Mouse (Mus musculus) hindbrain, embryonic 13.5 days (tissue): ENCODE data around the gene Vwf. TPM values are rescaled to one million over a fixed set of nuclear protein-coding genes. Genes with fewer than 3 reads are reported as not detected.

Source experiments
- ATAC-seq: fragments of 200-750 bp; cut with Nextera tagmentation; 2 replicates; pipeline ENCODE4 v1.8.0; 2017; ENCODE audit warnings: moderate TSS enrichment; ENCODE audit not compliant: low FRiP score
- H3K27ac ChIP-seq: fragments of 300-500 bp; sonication (generic); 2 replicates; pipeline ENCODE4 v1.5.1; 2015; ENCODE audit warnings: inconsistent platforms, mild to moderate bottlenecking, moderate library complexity
- H3K27me3 ChIP-seq: fragments of 300-500 bp; sonication (generic); 2 replicates; pipeline ENCODE4 v1.6.1; 2015; ENCODE audit warnings: mild to moderate bottlenecking, inconsistent platforms
- H3K36me3 ChIP-seq: fragments of 300-500 bp; sonication (generic); 2 replicates; pipeline ENCODE4 v1.6.1; 2015; ENCODE audit warnings: mild to moderate bottlenecking, inconsistent platforms
- H3K4me1 ChIP-seq: fragments of 300-500 bp; sonication (generic); replicated peaks from 2 replicates; pipeline ENCODE4 v1.6.1; 2015; ENCODE audit warnings: inconsistent platforms
- H3K4me2 ChIP-seq: fragments of 300-500 bp; sonication (generic); 2 replicates; pipeline ENCODE4 v1.6.1; 2015; ENCODE audit warnings: inconsistent platforms, mild to moderate bottlenecking, moderate library complexity
- H3K4me3 ChIP-seq: fragments of 300-500 bp; sonication (generic); 2 replicates; pipeline ENCODE4 v1.5.1; 2015; ENCODE audit warnings: mild to moderate bottlenecking, inconsistent platforms
- H3K9ac ChIP-seq: fragments of 300-500 bp; sonication (generic); 2 replicates; pipeline ENCODE4 v1.6.1; 2015; ENCODE audit warnings: mild to moderate bottlenecking, inconsistent platforms
- H3K9me3 ChIP-seq: fragments of 300-500 bp; sonication (generic); 2 replicates; pipeline ENCODE4 v1.6.1; 2016; ENCODE audit warnings: inconsistent platforms
- WGBS: fragments of 180-500 bp; shearing (Covaris S2); methylation state at CpG from one replicate; pipeline ENCODE4 v1.1.7; 2015; 5-methylcytosine and 5-hydroxymethylcytosine counted together
- polyA plus RNA-seq: library from polyadenylated mRNA; unstranded; fragments of >200 nt; fragmentation: Nextera tagmentation; extraction: Ambion mirVana; gene quantifications from 2 replicates; pipeline ENCODE4 v1.2.1, GENCODE M21; 2015

Gene Vwf
- polyA plus RNA-seq, 1 experiment from 2014 or later = 8.0 TPM

DNA sequence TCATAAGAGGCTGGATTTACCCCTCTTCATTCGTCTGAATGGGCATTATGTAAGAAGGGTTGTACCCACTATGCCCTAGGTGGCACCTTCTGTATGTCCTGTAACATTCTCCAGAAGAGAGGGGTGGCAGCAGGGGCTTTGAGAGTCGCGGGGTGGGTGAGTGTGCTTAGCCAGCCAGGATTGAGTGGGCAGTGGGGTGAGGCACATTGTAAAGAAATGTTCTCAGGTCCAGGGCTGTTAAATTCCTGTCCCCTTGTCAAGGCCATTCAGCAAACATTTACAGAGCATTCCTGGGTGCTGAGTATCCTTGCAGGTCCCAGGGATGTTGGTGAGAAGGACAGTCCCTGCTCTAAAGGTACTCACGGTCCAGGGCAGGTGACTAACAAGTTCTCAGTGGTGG lies 7.0 kb downstream of the Vwf start:
- no peaks in the 10 kb centered on the region for H3K27me3 ChIP-seq
- no peak for ATAC-seq
- no peaks in the 10 kb centered on the region for H3K4me1 ChIP-seq
- no peaks in the 10 kb centered on the region for H3K36me3 ChIP-seq
- 83% methylated on average over 4 of the region's 4 CpGs for WGBS
- no peak overlapping the region for H3K27ac ChIP-seq
- H3K9ac ChIP-seq = no peak overlapping the region
- no peaks in the 10 kb centered on the region for H3K9me3 ChIP-seq
- H3K4me2 ChIP-seq = no peak overlapping the region
- H3K4me3 ChIP-seq = no peak overlapping the region

- Histone ChIP-seq H3K4me2 (no peak overlapping the region), H3K27me3 (no peaks in the 10 kb centered on the region), H3K9ac (no peak overlapping the region), H3K4me1 (no peaks in the 10 kb centered on the region), H3K36me3 (no peaks in the 10 kb centered on the region), H3K4me3 (no peak overlapping the region), H3K27ac (no peak overlapping the region), H3K9me3 (no peaks in the 10 kb centered on the region)
- WGBS = 84% methylated on average over 8 of the region's 8 CpGs
- ATAC-seq = no peak
Observed at GRCm38 (mm10) chr6:125558831-125559230, 12.3 kb downstream of the Vwf start.

DNA sequence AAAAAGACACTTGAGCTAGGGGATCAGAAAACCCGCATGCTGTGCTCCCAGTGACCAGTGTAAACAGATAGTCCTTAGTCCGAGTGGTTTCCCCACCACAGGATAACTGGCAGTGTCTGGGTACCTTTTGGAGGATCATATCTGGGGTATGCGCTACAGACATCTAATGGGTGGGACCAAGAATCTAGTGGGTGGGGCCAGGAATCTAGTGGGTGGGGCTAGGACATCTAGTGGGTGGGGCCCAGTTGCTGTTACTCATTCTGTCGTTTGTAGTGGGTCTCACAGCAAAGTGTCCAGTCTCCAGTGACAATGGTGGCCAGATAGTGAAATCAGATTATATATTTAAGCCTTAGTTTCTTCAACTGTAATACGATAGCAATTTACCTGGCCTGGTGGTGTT lies 14.5 kb downstream of the Vwf start:
- Histone ChIP-seq H3K27ac (no peak overlapping the region), H3K4me3 (no peak overlapping the region), H3K4me2 (no peak overlapping the region), H3K9me3 (no peaks in the 10 kb centered on the region), H3K4me1 (no peaks in the 10 kb centered on the region), H3K27me3 (no peaks in the 10 kb centered on the region), H3K9ac (no peak overlapping the region), H3K36me3 (no peaks in the 10 kb centered on the region)
- no peak for ATAC-seq
- 80% methylated on average over 5 of the region's 5 CpGs for WGBS

GRCm38 (mm10) chr6:125561521-125561920 lies 14.9 kb downstream of the Vwf start:
- ATAC-seq = no peak
- WGBS = 83% methylated on average over 2 of the region's 2 CpGs

GRCm38 (mm10) chr6:125564812-125565281 lies 18.3 kb downstream of the Vwf start:
- ATAC-seq = no peak
- no peaks in the 10 kb centered on the region for H3K4me1 ChIP-seq
- no peak overlapping the region for H3K27ac ChIP-seq
- H3K36me3 ChIP-seq = no peaks in the 10 kb centered on the region
- no peaks in the 10 kb centered on the region for H3K27me3 ChIP-seq
- H3K4me2 ChIP-seq = no peak overlapping the region
- no peak overlapping the region for H3K9ac ChIP-seq
- H3K4me3 ChIP-seq = no peak overlapping the region
- 80% methylated on average over 7 of the region's 7 CpGs for WGBS
- no peaks in the 10 kb centered on the region for H3K9me3 ChIP-seq

More at GRCm38 (mm10) chr6:125561521-125561920, 14.9 kb downstream of the Vwf start:
- Histone ChIP-seq H3K9ac (no peak overlapping the region), H3K27me3 (no peaks in the 10 kb centered on the region), H3K4me3 (no peak overlapping the region), H3K4me1 (no peaks in the 10 kb centered on the region), H3K4me2 (no peak overlapping the region), H3K36me3 (no peaks in the 10 kb centered on the region), H3K27ac (no peak overlapping the region), H3K9me3 (no peaks in the 10 kb centered on the region)

DNA sequence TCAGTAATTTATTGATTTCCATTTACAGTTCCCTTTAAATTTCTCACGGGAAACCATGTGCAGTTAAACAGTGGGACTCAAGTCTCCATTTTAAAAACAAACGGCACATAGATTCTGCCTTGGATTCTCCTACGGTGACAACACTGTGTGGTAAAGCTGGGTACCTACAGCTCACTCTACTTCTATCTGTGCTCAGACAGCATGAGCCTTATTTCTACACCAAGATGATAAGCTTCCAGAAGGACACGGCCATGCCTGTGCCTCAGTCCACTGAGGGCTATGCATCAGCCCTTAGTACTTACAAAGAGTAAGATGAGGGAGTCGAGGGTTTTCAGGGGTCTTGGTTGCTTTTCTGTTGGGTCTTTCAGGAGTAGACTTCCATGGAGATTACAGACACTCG lies 18.8 kb downstream of the Vwf start:
- Histone ChIP-seq H3K4me3 (no peak overlapping the region), H3K27me3 (no peaks in the 10 kb centered on the region), H3K4me1 (no peaks in the 10 kb centered on the region), H3K9ac (no peak overlapping the region), H3K4me2 (no peak overlapping the region), H3K9me3 (no peaks in the 10 kb centered on the region), H3K36me3 (no peaks in the 10 kb centered on the region), H3K27ac (no peak overlapping the region)
- no peak for ATAC-seq
- 89% methylated on average over 6 of the region's 6 CpGs for WGBS

- Histone ChIP-seq H3K9me3 (no peaks in the 10 kb centered on the region), H3K36me3 (no peaks in the 10 kb centered on the region), H3K27me3 (no peaks in the 10 kb centered on the region), H3K4me1 (no peaks in the 10 kb centered on the region), H3K4me3 (no peak overlapping the region), H3K9ac (no peak overlapping the region), H3K27ac (no peak overlapping the region), H3K4me2 (no peak overlapping the region)
- ATAC-seq = no peak
- WGBS = 92% methylated on average over 3 of the region's 3 CpGs
Observed at GRCm38 (mm10) chr6:125566656-125567055, 20.1 kb downstream of the Vwf start.

- H3K27ac ChIP-seq = no peak overlapping the region
- H3K4me2 ChIP-seq = no peak overlapping the region
- H3K4me3 ChIP-seq = no peak overlapping the region
- H3K4me1 ChIP-seq = peaks cover 12% of the 10 kb centered on the region
- 95% methylated on average over 2 of the region's 2 CpGs for WGBS
- no peaks in the 10 kb centered on the region for H3K36me3 ChIP-seq
- no peak overlapping the region for H3K9ac ChIP-seq
- no peaks in the 10 kb centered on the region for H3K27me3 ChIP-seq
- no peaks in the 10 kb centered on the region for H3K9me3 ChIP-seq
- no peak for ATAC-seq
Observed at GRCm38 (mm10) chr6:125568381-125568780, 21.8 kb downstream of the Vwf start.

GRCm38 (mm10) chr6:125572291-125573188 lies 26.0 kb downstream of the Vwf start:
- Histone ChIP-seq H3K36me3 (no peaks in the 10 kb centered on the region), H3K4me3 (peak overlapping the region; percentile 24), H3K27ac (peak overlapping the region; percentile 19), H3K9ac (no peak overlapping the region; the same call in 1 of the 2 replicates), H3K9me3 (no peaks in the 10 kb centered on the region), H3K4me2 (peak overlapping the region; percentile 51), H3K4me1 (peaks cover 18% of the 10 kb centered on the region), H3K27me3 (no peaks in the 10 kb centered on the region)
- WGBS = 43% methylated on average over 18 of the region's 18 CpGs
- ATAC-seq = peak; percentile 47

DNA sequence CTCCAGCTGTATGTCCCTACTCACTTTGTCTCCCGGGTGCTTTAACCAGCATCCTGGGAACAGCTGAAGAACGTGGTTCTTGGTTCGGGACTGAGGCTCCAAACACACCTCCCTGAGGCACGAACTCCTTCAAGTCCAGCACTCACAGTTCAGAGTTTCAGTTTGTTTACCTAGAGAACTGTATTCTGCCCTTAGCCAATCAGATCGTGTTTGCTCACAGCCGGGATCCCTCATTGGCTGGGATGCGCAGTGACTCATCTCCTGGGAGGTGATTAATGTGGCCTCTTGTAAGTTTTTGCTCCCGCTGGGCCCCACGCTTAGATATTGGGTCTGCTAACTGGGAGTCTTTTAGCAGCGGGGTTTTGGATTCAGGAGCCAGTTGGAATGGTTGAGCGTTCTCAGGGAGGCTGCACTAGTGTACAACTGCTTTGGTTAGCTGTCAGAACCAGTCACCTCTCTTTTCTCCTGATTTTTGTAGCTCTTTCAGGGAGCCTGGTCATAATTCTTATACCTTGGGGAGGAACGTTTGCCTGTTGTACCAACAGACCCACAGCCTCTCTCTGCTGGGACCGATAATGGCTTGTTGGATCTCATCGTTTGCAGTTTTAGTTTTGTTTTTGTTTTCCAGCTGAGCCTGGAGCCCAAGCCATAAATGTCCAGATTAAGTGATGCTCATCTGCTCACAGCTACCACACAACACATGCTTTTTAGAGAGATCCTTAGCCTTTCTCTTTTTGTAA lies 26.8 kb downstream of the Vwf start:
- H3K27me3 ChIP-seq = no peaks in the 10 kb centered on the region
- peak overlapping the region; percentile 24 for H3K4me3 ChIP-seq
- WGBS = 7% methylated on average over 14 of the region's 14 CpGs
- peak; percentile 87 for ATAC-seq
- no peaks in the 10 kb centered on the region for H3K9me3 ChIP-seq
- 0 out of 2 replicates have a peak overlapping the region, but pooled peaks have one; percentile 19 for H3K27ac ChIP-seq
- H3K4me1 ChIP-seq = peaks cover 23% of the 10 kb centered on the region
- no peak overlapping the region; the same call in 1 of the 2 replicates for H3K9ac ChIP-seq
- no peaks in the 10 kb centered on the region for H3K36me3 ChIP-seq
- H3K4me2 ChIP-seq = peak overlapping the region; percentile 51

- no peak overlapping the region for H3K27ac ChIP-seq
- no peaks in the 10 kb centered on the region for H3K36me3 ChIP-seq
- no peaks in the 10 kb centered on the region for H3K27me3 ChIP-seq
- H3K4me3 ChIP-seq = no peak overlapping the region
- peaks cover 29% of the 10 kb centered on the region for H3K4me1 ChIP-seq
- H3K9ac ChIP-seq = no peak overlapping the region
- 93% methylated on average over 6 of the region's 6 CpGs for WGBS
- no peak overlapping the region for H3K4me2 ChIP-seq
- no peak for ATAC-seq
- H3K9me3 ChIP-seq = no peaks in the 10 kb centered on the region
Observed at GRCm38 (mm10) chr6:125575080-125575479, 28.5 kb downstream of the Vwf start.

- no peak for ATAC-seq
- Histone ChIP-seq H3K9me3 (no peaks in the 10 kb centered on the region), H3K36me3 (no peaks in the 10 kb centered on the region), H3K4me3 (no peak overlapping the region), H3K27me3 (no peaks in the 10 kb centered on the region), H3K4me1 (peaks cover 28% of the 10 kb centered on the region), H3K27ac (no peak overlapping the region), H3K4me2 (no peak overlapping the region), H3K9ac (no peak overlapping the region)
- WGBS = 89% methylated on average over 9 of the region's 9 CpGs
Observed at GRCm38 (mm10) chr6:125577301-125577700, 30.7 kb downstream of the Vwf start.
